Mouse (Mus musculus) cerebellum, adult 2 months (tissue): Measurements from ENCODE around the gene Slc9a2.

Source experiments
- CTCF ChIP-seq: fragments of 200-500 bp; IDR thresholded peaks from 2 replicates; pipeline ENCODE4 v1.5.1; 2011; ENCODE audit warnings: low read depth, mild to moderate bottlenecking, control low read depth, low read length, moderate library complexity, borderline replicate concordance; ENCODE audit not compliant: insufficient read depth
- POLR2A ChIP-seq: fragments of 200-500 bp; IDR thresholded peaks from 2 replicates; pipeline ENCODE4 v1.6.1; 2011; ENCODE audit warnings: low read length, control low read depth, borderline replicate concordance; ENCODE audit not compliant: insufficient read depth

- TF ChIP-seq CTCF: no peak
- TF ChIP-seq POLR2A: no peak
These were observed 128.3 kb downstream of the Slc9a2 start for GRCm38 (mm10) chr1:40808643-40809042.
